ENCODE assay signal across 22 mouse cellular contexts in the genomic region with DNA sequence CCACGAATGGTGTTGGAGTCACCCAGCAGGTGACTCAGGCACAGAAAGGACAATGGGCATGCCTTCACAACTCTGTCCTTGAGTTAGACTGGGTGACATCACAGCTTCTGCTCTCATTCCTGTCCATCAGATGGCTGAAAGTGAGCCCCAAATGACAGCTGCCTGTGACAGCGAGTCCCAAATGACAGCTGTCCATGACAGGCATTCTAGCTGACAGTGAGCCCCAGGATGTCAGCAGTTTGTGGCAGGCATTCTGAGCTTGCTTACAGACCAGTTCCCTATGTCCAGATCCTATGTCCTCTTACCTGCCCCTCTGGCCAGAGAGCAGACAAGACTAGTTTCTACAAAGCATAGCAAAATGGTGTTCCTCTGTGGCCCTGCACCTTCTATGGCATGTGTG.
"Had no signal": no experiment of that assay in that cellular context is flagged by ENCODE, and none has a peak within 500 bp of the region (broad histone marks: within the 10 kb centered on the region; RNA-seq: fewer than 3 reads in every experiment).

No protein-coding gene starts in this region.

- H3K4me3 ChIP-seq: kidney, embryonic 15.5 days; liver, embryonic 12.5 days; liver, embryonic 15.5 days; lung, embryonic 15.5 days; neural tube, embryonic 12.5 days; neural tube, embryonic 15.5 days had no signal

- H3K36me3 ChIP-seq: kidney, embryonic 15.5 days; liver, embryonic 12.5 days; liver, embryonic 15.5 days; lung, embryonic 15.5 days; neural tube, embryonic 12.5 days; neural tube, embryonic 15.5 days had no signal

- H3K9ac ChIP-seq: kidney, embryonic 15.5 days; liver, embryonic 12.5 days; liver, embryonic 15.5 days; lung, embryonic 15.5 days; neural tube, embryonic 12.5 days; neural tube, embryonic 15.5 days had no signal

- DNase-seq: kidney, adult 8-10 months; kidney, postnatal 10 days; kidney, postnatal 36 days; liver; lung, adult 18-20 months; lung, postnatal 10 days; lung, postnatal 4 days; midbrain, embryonic 14.5 days; right cerebral cortex, adult 18-20 months; right cerebral cortex, postnatal 14 days; right cerebral cortex, postnatal 4 days; thymus, adult 2 months; thymus, postnatal 14 days; thymus, postnatal 4 days had no signal

- H3K27ac ChIP-seq: kidney, embryonic 15.5 days; liver, embryonic 12.5 days; liver, embryonic 15.5 days; lung, embryonic 15.5 days; neural tube, embryonic 12.5 days; neural tube, embryonic 15.5 days; stomach, postnatal 0 days had no signal

- ATAC-seq: liver, embryonic 12.5 days had no signal

- H3K9me3 ChIP-seq: liver, embryonic 15.5 days; lung, embryonic 15.5 days; neural tube, embryonic 15.5 days had no signal

- H3K4me2 ChIP-seq: kidney, embryonic 15.5 days; liver, embryonic 12.5 days; liver, embryonic 15.5 days; lung, embryonic 15.5 days; midbrain, embryonic 11.5 days; neural tube, embryonic 12.5 days; neural tube, embryonic 15.5 days had no signal

- H3K27me3 ChIP-seq: kidney, embryonic 15.5 days; liver, embryonic 12.5 days; liver, embryonic 15.5 days; lung, embryonic 15.5 days; neural tube, embryonic 12.5 days; neural tube, embryonic 15.5 days had no signal

- H3K4me1 ChIP-seq: kidney, embryonic 15.5 days; liver, embryonic 12.5 days; liver, embryonic 15.5 days; lung, embryonic 15.5 days; neural tube, embryonic 12.5 days; neural tube, embryonic 15.5 days had no signal
